Mouse (Mus musculus) v-Abl transformed pro-B cells (cell line): ENCODE results near the gene Smim11.

Experiments
- in situ Hi-C, 2 experiments: fragments of 400-800 bp; cut with MboI; formaldehyde crosslinking; loops; one replicate each; pipeline ENCODE4 v1.15.1; 2025; ENCODE audit not compliant: unreplicated experiment in 2 of 2

Smim11 gene

DNA sequence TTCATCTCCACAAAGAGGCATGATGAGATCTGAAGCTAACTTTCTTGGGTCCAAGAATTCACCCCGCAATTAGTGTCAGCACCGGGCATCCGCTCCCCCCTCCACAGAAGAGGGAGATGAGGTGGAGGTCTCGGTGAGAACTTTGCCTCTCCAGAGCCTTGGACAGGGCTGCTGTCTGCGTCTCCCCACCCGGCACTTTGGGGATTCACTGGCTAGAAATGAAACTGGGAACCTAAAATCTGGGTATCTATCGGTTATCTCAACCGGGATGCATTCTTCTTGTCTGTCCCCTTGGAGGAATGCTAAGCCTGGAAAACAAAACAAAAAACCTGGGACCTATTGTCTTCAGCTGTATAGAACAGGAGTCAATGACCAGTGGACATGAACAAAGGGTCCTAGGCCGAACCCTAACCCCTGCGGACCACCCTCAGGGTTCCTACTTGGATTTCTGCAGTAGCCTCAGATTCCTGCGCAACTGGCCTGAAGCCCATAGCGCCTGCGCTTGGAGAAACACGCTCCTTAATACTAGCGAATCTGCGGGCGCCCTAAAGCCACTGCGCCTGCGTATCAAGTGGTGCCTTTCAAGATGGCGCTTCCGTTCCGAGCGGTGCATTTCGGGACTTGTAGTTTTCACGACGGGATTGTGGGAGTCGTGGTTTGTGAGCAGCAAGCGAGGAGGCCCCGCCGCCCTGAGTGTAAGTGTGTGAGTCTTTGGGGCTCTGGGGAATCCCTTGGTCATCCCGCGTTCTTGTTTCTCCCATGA is at the start of gene Smim11:
Smim11 (plus strand) TSS at position 638 of the 763 bp plus-strand sequence.
- in situ Hi-C loops = loop anchor here in 1 of 2 experiments (10.0 to 25.0 kb wide), 2 partner anchors 964 to 1366 kb away; partner anchors contain the start of gene Cfap298

DNA sequence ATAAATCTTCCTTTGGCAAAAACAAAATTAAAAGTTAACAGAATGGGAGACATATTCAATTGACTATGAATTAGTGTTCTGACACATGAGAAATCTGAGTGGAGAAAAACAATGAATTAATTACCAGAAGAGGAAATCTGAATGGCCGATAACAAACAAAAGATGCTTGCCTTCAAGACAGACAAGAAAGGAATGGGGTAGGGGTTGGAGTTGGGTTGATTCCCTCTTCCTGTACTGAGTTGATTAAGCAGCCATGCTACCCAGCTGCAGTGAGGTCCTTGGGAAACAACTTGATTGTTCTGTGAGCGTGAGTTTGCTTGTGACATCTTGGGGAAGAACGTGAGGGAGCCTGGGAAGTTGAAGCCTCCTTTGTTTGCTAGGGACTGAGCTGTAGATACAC is 46.8 kb upstream of the Smim11 start:
- in situ Hi-C loops = no loop called here

DNA sequence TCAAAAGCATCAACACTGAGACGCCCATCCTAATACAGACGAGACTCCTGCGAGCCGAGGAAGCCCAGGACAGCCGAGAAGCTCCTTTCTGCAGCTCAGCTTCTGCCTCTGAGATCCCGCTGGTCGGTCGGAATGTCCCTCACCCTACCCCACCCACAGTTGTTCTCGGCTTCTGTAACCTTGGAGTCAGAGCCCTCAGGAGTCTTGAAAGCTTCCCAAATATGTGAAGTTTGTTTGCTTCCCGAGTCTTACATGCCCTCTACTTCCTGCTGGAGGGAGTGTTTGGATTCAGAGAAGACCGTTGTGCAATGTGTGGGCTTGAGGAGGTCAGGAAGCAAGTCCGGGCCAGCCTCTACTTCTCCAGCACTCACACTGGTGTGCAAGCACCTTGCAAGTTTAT is 33.2 kb upstream of the Smim11 start:
- in situ Hi-C loops = no loop called here

DNA sequence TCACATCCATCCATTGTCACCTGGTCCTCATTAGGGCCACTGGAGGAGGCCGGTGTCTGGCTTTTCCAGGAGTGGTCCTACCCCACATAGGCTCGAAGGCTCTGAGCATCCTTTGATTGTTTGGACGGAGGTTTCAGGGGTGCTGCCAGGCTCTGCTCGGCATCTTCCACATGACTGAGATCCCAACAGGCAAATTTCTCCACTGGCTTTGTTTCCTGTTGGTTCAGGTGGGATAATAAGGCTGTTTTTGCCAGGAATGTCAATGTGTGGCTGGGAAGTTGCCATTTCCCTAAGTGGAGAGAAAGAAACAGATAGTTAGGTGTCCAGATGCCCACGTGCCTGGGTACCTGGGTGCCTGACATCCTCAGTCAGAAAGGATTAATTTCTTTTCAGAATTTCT is 26.6 kb upstream of the Smim11 start:
- in situ Hi-C loops = no loop called here

DNA sequence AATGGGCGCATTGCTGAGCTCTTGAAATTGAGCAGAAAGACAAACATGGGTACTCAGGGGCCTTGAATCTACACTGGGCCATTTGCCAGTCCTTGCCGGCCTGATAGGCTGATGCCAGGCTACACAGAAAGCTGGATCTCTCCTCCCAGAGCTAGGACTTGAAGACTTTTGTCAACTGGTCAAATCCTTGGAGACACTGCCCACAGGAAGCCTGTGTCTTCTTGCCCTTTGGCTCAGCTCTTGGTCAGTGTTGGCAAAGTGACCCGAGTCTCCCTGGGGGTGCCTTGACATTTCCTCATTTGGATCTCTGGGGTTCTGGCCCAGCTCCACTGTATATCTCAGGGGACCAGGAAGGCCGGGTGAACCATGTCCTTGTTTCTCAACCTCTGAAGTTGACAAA is 25.6 kb upstream of the Smim11 start:
- in situ Hi-C loops = loop anchor here (25.0 kb wide), 2 partner anchors 563 to 1188 kb away; partner anchors contain the start of gene 4932438H23Rik (in 2 of the 2)

DNA sequence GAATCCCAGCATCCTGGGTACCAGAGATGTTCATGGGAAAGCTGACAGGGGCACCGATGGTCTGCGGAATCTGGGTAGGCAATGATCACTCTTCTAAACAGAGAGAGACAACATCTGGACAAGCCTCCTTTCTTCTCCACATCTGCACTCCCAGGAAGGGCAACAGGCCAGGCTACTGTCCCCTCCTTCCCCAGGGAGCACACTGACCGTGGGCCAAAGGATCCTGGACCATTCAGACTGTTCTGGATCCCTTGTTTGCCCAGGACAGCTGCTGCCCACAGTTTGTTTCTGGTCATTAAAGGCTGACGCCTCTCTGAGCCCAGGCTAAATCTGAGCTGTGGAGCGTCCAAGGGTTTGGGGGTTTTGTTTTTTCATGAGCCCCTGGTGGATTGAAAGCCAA is 18.4 kb upstream of the Smim11 start:
- in situ Hi-C loops = loop anchor here (25.0 kb wide), 2 partner anchors 570 to 1195 kb away; partner anchors contain the start of gene 4932438H23Rik (in 2 of the 2)

DNA sequence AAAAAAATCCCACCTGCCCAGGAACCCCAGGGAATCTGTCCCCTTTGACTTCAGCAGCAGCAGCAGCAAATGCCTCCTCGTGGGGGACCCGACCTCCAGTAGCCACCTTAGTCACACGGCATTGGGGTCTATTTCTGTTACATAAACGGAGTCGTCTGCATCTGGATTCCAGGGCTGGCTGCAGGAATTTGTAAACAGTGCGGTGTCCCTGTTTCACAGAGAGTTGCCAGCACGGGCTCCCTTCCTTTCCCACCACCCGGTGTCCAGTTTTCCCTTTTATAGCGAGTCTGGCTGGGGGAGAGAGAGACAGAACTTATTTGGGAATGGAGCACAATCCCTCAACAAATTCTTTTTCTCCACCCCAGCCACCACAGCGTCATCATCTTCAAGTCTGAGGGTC is 16.0 kb upstream of the Smim11 start:
- in situ Hi-C loops = loop anchor here (5.0 to 25.0 kb wide), 3 partner anchors 348 to 1198 kb away; partner anchors contain the start of gene 4932438H23Rik (in 2 of the 2)

DNA sequence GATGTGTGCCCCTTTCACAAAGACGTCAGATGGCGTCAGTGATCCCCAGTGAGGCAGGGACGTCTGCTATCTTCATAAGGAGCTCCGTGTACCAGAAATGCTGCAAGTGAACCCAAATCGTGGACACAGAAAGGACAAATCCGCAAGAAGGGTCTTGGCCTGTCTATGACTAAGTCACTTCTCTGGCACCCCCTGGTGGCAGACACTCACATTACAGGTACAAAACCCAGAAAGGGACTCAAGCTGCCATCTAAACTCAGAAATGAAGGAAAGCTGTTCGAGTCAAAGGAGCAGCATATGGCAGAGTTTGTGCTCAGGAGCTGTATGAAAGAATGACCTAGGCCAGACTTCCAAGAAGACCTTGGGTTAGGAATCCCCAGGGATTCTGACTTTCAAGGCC is 14.5 kb upstream of the Smim11 start:
- in situ Hi-C loops = loop anchor here (5.0 to 25.0 kb wide), 3 partner anchors 349 to 1199 kb away; partner anchors contain the start of gene 4932438H23Rik (in 2 of the 2)

DNA sequence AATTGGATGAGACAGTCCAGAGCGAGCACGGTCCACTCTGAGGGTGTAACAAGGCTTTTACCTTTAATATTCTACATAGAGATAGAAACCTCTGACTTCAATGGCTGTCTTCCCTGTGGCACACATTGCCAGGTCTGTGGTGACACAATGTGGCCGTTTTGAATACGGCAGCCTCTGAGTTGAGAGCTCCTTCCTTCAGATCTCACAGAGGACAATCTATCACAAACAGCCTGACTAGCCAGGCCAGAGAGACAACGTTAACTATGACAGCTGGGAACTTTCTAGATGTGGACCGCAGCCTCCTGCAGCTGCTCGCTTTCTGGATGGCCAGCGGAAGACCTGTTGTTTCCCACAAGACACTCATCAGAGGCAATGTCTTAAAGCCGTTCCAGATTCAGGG is 12.3 kb upstream of the Smim11 start:
- in situ Hi-C loops = loop anchor here (5.0 to 25.0 kb wide), 3 partner anchors 351 to 1201 kb away; partner anchors contain the start of gene 4932438H23Rik (in 2 of the 2)

DNA sequence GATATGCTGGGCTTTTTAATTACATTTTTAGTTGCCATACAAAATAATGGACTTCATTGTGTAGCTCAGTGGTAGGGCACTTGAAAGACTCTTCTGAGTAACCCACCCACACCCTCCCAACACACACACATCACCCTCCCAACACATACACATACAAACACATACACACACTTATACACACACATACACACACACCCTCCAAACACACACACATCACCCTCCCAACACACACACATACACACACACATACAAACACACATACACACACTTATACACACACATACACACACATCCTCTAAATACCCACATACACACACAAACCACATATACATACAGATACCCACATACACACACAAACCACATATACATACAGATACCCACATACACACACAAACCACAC is 11.0 kb upstream of the Smim11 start:
- in situ Hi-C loops = loop anchor here (10.0 to 25.0 kb wide), 3 partner anchors 565 to 1203 kb away; partner anchors contain the start of genes 4932438H23Rik (in 2 of the 2), Cryzl1 (in 1 of the 2) and Itsn1 (in 1 of the 2)

DNA sequence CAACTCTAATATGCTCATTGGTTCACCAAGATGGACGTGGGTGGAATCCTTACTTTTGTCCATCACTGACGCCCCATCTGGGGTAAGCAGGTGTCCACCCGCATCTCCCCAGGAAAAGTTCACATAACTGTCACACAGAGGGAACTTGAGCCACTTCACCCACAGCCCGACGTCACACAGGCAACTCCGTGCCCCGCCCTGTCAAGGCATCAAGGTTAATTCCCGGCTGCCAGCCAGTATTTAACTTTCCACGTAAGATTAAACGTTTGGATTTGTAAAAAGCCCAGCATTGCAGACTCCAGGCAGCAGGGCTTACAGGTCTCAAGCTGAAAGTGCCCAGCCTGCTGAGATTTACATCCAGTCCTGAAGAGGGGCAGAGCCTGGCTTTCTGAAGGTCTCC is 9.0 kb upstream of the Smim11 start, which contains the start of gene Kcne2:
Kcne2 (plus strand) TSS at position 289 of the 400 bp plus-strand sequence.
- in situ Hi-C loops = loop anchor here (10.0 to 25.0 kb wide), 3 partner anchors 567 to 1205 kb away; partner anchors contain the start of genes 4932438H23Rik (in 2 of the 2), Cryzl1 (in 1 of the 2) and Itsn1 (in 1 of the 2)

DNA sequence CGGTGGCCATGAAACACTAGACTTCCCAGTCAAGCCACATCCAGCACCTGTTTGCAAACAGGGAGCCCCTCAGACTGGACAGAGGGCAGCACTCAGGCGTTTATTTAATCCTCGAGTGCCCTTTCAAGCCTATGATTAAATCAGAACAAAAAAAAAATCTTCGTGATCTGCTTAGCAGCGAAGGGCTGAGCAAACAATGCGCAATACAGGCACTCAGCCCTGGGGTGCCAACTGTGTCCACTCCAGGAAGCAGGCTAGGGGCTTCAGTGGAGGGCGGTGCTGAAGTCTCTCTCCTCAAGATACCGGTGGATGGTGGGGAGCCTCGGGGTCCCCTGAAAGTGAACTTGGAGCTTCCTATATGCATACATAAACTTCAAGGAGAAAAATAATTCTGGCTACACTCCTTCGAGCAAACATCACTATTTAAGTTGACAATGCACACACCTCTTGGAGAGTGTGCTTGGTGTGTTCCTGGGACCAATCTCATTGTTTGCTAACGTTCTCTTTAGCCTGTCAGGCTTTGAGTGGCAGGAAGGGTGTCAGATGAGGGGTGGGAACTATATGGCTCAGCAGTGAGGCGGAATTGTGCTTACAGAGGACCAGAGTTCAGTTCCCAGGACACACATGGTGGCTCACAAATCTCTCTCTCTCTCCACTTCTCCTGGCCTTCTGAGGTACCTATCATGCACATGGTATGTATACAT is 6.7 kb upstream of the Smim11 start:
- in situ Hi-C loops = loop anchor here (10.0 to 25.0 kb wide), 3 partner anchors 570 to 1207 kb away; partner anchors contain the start of genes 4932438H23Rik (in 2 of the 2), Cryzl1 (in 1 of the 2) and Itsn1 (in 1 of the 2)

DNA sequence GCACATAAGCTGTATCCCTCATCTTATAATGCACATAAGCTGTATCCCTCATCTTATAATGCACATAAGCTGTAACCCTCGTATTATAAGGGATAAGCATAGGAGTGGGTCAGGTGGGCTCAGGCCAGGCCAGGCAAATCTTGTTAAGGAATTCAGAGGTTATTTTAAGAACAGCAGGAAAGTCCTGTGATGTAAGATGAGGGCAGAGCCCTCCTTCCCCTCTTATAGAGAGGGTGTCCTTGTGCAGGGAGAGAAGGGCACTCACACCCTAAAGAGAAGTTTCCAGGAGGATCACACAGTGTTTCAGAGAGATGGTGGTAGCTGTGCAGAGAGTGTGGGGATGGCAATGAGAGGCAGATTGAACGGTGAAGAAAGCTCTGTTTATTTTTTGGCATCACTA is 5.8 kb upstream of the Smim11 start:
- in situ Hi-C loops = loop anchor here (10.0 to 25.0 kb wide), 3 partner anchors 571 to 1208 kb away; partner anchors contain the start of genes 4932438H23Rik (in 2 of the 2), Cryzl1 (in 1 of the 2) and Itsn1 (in 1 of the 2)

DNA sequence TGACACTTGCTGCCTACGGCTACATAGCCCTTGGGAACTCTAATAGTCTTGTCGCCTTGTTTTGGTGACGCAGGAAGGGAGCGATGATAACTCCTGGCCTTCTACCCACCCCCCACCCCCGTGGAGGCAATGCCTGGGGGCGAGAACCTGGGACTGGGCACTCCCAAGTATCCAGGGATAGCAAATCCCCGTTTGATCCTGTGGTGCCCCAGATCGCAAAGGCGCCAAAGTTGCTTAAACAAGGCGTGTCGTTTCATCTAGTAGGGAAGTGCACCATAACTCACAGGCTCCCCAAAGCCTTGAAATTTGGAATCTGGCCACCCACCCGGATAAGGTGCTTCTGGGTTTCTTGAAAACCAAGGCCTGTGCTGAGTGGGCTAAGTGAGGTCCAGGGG is 323 bp downstream of the Smim11 start:
- in situ Hi-C loops = loop anchor here in 1 of 2 experiments (10.0 to 25.0 kb wide), 2 partner anchors 964 to 1367 kb away; partner anchors contain the start of gene Cfap298

DNA sequence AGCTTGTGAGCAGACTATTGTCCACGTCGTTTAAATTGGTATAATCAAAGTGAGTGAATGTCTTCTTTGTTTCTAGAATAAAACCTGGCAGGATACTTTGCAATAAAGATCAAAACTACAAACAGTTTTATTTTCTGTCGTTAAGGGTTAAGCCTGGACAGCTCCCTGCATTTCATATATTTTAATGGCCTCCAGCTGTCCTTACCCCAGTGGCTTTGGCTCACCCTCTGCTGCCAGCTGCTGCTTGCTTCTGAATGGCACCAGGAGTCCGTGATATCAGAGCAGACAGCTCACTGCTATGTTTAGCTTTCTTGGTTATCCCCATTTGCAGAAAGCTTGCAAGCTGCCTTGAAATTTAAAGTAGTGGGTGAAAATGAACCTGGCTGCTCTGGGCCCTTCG is 903 bp downstream of the Smim11 start:
- in situ Hi-C loops = loop anchor here in 1 of 2 experiments (10.0 to 25.0 kb wide), 2 partner anchors 965 to 1367 kb away; partner anchors contain the start of gene Cfap298

DNA sequence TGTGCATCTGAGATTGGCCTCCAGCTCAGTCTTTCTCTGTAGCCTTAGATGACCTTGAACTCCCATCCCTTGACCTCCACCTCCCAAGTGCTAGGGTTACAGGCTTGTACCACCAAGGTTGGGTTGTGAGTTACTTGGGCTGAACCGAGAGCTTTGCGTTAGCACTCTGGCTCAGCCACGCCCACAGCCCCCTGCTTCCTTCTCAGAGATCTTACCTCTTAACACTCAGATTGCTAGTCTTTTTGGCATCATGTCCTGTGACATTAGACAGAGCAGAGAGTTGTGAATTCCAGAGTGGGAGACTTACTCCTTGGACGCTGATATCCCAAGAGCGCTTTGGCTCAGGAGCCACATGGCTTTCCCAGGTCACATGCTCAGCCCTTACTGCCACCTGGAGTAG is 1.4 kb downstream of the Smim11 start:
- in situ Hi-C loops = loop anchor here in 1 of 2 experiments (10.0 to 25.0 kb wide), 2 partner anchors 965 to 1368 kb away; partner anchors contain the start of gene Cfap298

DNA sequence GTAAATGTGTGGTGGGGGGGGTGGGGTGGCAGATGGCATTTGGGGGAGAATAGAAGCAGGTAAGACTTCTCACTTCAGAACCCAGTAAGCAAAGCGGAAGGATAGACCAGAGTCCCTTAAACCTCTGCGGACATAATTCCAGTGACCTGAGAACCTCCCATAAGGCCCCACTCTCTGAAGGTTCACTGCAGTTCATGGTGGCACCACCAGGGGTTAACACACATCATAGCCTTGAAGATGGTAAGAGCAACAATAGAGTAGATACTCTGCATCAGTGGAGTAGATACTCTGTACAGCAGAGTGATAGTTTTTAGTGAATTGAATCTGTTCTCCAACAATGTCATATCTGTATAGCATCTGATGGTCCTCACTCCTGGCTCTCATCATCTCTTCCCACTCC is 4.4 kb downstream of the Smim11 start:
- in situ Hi-C loops = loop anchor here in 1 of 2 experiments (10.0 to 25.0 kb wide), 2 partner anchors 968 to 1371 kb away; partner anchors contain the start of gene Cfap298

DNA sequence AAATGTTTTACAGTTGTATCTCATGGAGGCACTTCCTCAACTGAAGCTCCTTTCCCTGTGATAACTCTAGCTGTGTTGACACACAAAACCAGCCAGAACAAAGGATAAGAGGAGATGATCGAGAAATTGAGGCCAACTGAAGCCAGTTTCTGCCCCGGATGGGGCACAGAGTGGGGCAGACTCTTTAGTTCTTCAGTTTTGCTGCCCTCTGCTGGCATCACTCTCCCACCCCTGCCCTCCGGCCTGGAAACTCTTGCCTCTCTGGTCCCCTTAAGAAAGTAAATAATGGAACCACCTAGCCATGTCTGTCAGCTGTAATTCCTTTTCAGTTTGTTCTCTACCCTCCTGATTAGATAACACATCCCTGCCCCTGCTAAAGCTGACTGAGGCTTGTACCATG is 6.9 kb downstream of the Smim11 start:
- in situ Hi-C loops = loop anchor here in 1 of 2 experiments (10.0 to 25.0 kb wide), 2 partner anchors 971 to 1373 kb away; partner anchors contain the start of gene Cfap298

DNA sequence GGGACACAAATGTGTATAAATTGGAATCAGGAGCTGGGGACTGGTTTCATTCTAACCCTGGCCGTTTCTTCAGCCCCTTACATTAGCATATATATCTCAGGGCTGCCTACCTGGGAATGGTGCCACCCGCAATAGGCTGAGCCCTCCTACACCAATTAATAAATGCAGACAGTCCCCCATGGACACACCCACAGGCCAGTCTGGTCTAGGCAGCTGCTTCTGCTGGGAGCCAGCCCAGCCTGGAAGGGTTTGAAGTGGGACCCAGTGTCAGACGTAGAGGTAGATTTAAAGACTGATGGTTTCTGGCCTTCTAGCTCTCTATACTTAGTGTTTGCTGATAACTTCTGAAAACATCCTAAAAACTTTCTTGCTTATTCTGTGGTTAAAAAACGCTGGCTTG is 8.0 kb downstream of the Smim11 start:
- in situ Hi-C loops = loop anchor here in 1 of 2 experiments (10.0 to 25.0 kb wide), 2 partner anchors 972 to 1374 kb away; partner anchors contain the start of gene Cfap298
